Mouse (Mus musculus): ENCODE results near the gene Cntfr.
"Not testable (repeated sequence)": the region's sequence is repeated elsewhere in the genome, so short reads cannot be mapped to it uniquely, and the experiment has no call there.

Gene Cntfr

DNA sequence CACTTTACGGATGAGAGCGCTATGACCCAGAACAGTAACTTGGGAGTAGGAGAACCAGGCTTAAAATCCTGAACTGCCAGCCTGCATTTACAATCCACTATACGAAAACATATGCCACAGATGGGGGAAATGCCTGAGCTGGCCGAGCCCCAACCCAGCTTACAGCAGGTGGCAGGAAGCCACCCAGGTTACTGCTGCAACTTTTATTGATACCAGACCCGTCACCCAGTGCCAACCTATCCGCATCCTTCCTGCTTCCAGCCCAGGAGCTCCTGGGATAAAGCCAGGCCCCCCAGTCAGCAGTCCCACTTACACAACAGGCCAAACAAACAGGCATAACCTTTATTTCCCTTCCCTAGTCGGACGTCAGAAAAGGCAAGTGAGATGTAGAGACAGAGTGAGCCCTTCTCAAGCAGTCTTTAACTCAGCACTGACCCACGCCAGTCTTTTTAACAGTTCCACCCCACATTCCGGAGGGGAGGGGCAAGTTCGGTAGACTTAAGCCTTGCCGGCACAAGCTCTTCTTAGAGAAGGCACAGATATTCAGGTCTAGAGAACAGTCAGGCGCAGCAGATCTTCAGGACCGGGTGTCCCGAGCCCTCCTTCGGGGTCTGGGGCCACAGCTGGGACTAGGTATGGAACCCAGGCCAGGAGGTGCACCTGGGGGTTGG is 15.0 kb upstream of the Cntfr start:
- DNase-seq (ENCODE audit: low read depth in 1 of 2, low spot score in 2 of 2) = no peak

DNA sequence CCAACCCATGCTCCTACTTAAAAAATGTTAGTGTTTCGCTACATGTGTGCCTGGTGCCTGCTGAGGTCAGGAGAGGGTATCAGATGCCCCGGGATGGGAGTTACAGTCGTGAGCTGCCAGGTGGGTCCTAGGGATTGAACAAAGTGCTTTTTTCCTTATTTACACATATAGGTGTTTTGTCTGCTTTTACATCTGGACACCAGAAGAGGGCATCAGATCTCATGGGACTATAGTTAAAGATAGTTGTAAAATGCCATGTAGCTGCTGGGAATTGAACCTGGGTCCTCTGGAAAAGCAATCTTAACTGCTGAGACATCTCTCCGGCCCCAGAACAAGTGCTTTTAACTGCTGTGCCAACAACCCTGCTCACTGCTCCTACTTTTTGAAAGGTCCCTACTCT is 13.3 kb upstream of the Cntfr start:
- no peak for DNase-seq (ENCODE audit: low read depth in 1 of 2, low spot score in 2 of 2)

DNA sequence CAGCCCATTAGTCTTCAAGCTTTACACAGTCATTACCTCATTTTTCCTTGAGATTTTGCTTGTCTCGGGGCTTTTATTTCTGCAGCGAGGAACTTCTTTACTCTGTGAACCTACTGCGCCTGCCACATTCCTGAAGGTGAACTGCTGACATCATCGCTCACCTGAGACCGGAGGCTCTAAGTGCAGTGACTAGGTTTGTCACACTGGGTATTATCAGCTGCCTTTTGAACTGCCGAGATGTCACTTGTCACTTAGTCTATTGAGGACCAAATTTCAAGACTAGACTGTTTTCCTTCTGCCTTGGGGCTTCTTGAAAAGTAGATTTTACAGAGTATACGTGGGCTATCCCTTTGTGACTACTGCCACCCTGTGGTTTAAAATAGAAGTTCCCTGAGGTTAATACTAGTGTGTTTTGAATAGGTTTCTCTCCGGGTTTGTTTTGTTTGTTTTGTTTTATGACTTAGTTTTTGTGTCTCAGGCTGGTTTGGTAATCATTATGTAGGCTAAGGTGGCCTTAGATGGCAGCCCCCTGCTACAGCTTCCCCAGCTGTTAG is 11.4 kb upstream of the Cntfr start:
- DNase-seq (ENCODE audit: low read depth in 1 of 2, low spot score in 2 of 2) = no peak

DNA sequence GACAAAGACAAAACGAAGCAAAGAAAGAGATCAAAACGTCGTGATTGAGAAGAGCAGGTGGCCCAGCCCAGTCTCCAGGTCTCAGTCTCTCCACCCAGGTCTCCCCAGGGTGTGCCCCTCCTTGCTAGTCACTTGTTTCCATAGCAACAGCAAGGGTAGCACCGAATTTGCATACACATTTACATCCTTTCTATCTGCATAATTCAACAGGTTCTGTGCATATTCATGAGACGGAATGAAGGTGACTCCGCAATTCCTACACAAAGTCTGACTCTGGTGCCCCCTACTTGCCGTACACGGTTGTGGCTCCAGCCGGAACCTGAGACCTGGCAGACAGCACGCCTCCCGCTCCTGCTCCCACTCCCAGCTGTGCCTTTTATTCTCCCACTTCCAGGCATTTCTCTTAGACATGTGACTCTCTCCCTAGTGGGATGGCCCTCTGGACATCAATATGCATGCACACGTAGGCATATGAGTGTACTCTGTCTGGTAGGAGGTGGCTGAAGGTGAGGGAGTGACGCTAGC is 10.2 kb upstream of the Cntfr start:
- DNase-seq (ENCODE audit: low read depth in 1 of 2, low spot score in 2 of 2) = no peak

DNA sequence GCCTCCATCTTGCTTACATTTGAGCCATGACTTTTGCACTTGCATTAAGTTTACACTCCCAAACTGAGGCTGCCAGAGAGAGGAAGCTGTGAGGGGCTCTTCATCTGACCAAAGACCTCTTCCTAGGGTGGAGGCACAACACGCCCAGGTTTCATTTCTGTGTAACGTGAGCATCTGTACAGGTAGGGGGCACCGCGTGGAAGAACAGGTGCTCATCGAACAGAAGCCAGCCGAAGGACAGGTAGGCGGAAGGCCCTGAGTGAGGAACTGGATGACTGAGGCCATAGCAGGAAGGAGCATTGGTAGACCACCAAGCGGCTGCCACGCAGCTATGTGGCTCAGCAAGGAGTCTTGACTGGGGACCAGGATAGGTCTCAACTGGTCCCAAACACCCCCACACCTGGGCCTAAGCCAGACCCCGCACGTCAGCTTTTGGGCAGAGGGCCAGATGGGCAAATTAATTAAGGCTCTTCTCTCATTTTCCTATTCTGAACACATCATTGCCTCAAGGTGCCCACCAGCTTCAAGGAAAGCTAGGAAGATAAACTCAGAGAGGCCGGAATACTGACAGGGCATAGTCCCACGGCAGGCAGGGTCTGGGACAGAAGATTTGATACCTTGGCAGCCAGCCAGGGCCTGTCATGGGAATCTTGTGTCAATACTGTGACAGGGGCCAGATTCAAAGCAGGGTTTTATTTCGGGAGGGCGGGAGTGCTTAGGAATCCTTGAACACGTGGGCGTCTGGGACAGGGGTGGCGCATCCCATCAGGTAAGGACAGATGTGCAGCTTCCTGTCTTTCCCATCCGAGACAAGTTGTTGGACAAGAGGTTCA is 9.2 kb upstream of the Cntfr start:
- DNase-seq (ENCODE audit: low read depth in 1 of 2, low spot score in 2 of 2) = no peak

DNA sequence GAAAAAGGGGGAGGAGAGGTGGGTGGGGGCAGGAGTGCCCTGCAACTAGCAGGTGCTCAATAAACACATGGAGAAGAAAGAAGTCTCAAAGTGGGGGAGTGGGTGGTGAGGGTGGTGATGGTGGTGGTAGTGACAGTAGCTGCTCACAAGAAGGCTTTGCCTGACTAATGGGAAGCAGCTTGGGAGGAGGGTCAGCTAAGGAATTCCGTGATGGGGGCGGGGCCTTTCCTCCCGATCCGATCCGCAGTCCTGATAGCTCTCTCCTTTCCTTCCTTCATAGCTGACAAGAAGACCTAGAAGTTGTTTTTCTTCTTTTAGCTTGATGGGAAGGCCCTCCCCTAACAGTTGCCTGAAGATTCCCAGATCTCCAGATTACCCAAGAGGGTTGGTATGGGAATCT is 7.8 kb upstream of the Cntfr start:
- DNase-seq (ENCODE audit: low read depth in 1 of 2, low spot score in 2 of 2) = no peak

DNA sequence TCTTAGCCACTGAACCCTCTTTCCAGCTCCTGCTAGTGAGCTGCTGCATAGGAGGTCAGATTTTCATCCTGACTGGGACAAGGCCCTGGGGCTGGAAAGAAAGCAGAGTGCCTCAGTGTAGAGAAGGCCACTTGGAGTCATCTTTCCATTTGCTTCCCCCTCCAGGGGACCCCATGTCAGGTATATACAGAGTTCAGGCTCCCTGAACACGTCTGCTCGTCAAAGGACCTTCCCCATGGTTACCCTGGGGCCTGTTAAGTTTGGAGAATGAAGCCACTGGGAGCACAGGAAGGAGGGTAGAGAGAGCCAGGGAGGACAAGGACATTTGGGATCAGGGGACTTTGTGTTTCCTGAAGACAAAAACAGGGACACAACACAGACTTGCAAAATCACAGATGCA is 5.3 kb upstream of the Cntfr start:
- DNase-seq (ENCODE audit: low read depth in 1 of 2, low spot score in 2 of 2) = not testable (repeated sequence)

DNA sequence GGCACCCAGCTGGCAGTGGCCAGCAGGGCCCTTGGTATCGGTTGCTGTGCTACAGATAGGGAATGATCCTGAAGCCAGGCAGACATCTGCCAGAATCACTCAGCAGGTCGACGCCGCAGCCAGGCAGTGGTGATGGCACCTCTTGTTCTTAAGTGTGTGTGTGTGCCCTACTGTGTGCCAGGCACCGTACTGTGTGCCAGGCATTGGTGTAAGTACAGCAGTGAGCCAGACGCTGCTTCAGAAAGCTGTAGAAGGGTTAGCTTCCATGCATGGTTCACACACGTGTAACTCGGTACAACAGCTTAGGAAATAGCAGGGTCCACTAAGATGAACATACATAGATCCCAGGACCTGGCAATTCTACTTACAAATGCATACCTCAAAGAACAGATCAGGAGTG is 3.3 kb upstream of the Cntfr start:
- not testable (repeated sequence) for DNase-seq (ENCODE audit: low read depth in 1 of 2, low spot score in 2 of 2)

DNA sequence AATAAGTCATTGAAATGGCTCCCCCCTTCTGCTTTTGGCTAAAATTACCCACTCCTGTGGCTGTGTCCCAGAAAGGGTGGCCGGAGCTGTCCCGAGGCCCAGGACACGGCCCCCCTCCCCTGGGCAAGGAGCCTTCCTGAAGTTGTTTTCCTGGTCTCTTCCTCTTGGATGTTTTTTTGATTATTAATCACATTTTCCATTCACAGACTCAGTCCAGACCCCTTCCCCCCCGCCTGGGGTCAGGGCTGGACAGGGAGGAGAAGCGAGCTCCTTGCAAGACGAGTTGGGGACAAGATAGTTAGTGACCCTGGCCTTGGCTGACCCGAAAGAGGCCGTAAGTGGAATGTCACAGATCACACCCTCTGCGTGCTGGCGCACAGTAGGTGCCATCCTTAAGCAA is 2.9 kb upstream of the Cntfr start, which contains the start of gene Il11ra1:
Gene Il11ra1 (plus strand): TSS at position 207 of the 400 bp plus-strand sequence.
- DNase-seq (ENCODE audit: low read depth in 1 of 2, low spot score in 2 of 2) = not testable (repeated sequence)

DNA sequence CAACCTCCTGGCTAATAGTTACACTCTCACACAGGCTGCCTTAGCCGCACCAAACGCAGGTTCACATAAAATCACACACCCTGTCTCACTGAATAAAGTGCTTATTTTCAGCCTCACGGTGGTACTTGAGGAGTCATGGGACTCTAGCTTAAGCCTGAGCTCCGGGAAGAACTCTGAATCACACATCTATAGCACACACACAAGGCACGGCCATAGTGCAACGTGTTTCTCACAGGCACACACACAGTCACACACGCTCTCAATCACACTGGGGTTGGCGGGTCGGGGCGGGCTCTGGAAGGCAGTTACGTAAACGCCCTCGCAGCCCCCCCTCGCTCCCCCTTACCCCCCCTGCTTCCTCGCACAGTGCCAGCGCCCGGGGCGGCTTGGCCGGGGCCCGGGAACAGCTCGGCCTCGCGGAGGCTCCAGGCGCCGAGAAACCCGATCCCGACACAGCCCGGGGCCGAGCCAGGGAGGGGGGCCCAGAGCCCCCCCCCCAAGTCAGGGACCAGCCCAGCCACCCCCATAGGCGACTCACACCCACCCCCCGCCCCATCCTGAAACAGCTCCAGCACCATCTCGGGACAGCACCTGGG is 1.6 kb upstream of the Cntfr start:
- not testable (repeated sequence) for DNase-seq (ENCODE audit: low read depth in 1 of 2, low spot score in 2 of 2)

DNA sequence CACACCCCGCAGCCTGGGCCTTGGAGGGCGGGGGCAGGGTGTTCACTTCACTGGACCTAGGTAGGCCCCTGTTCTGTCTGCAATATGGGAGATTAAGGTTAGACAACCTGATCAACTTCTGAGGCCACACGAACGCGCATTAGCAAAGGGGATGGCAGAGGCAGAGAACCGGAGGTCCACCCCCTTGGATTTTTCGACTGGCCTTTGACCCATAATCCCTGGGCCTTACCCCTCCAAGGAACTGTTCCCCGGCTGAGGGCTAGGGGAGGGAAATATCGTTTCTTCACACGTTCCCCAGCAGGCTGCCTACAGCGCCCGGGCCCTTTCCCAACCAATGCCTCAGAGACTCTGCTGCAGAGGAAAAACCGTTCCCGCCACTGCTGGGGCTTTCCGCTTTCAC is 437 bp downstream of the Cntfr start:
- DNase-seq (ENCODE audit: low read depth in 1 of 2, low spot score in 2 of 2) = not testable (repeated sequence)

DNA sequence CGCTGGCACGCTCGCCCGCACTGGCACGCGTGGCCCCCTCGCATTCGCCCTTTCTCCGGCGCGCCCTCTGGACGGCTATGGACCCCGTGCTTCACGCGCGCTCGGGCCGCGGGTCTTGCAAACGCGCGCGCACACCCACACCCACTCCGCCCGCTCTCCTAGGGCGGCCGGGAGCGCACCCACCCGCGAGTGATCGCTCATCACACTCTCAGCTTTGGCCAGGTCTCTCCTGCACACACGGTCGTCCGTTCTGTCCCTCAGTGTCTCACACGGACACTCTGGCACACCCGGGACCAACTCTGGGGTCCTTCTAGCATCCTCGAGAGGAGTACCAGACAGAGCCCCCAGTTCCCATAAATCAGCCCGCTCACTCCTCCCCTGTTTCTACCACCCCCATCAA is 1.1 kb downstream of the Cntfr start:
- DNase-seq (ENCODE audit: low read depth in 1 of 2, low spot score in 2 of 2) = not testable (repeated sequence)

DNA sequence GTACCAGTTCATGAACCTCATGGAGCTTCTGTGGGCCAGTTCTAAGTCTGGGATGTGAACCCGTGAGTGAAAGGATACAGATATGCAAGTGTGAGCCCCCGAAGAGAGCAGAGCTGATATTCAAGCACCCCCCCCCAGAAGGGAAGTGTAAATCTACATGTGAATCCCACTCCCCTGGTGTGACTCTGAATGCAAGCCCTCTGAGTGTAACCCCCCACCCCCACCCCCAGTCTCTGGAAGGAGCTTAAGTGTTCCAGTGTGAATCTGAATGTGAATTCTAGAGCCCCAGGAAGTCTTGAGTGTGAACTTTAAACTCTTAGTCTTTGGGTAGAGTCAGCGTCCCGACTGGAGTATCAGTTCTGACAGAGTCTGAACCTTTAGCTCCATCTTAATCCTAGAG is 3.4 kb downstream of the Cntfr start:
- not testable (repeated sequence) for DNase-seq (ENCODE audit: low read depth in 1 of 2, low spot score in 2 of 2)

DNA sequence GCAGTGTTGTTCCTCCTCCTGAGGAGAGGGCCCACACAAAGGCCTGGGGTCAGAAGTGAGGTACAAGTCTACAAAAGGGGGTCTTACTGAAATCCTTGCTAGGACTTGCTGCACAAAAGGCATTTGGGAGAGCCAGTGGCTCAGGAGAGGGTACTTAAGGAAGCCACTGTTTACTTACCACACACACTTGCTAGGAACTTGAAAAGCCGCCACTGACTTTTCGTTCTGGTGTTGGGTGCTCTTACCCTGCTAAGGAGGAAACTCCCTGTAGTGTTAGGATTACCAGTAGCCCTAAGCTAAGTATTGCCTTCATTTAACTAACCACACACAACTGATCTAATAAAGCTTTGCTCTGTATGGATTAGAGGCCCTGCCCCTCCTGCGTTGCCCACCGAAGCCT is 6.9 kb downstream of the Cntfr start:
- not testable (repeated sequence) for DNase-seq (ENCODE audit: low read depth in 1 of 2, low spot score in 2 of 2)

DNA sequence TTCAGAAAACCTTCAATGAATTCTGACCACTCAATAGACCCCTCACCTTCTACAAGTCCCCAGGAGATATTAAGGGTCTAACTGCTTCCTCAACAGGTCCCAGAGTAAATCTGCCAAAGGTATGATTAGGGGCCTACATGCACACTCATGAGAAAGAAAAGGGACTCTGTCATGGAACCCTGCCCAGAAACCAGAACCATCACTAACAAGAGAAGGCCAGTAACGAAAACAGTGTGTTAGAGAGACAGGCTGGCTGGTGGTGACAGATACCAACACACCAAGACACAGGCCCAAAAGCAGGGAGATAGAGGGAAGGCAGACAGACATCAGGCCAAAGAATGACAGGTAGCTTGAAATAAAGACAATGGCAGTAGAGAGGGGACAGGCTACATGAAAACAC is 8.3 kb downstream of the Cntfr start:
- not testable (repeated sequence) for DNase-seq (ENCODE audit: low read depth in 1 of 2, low spot score in 2 of 2)

DNA sequence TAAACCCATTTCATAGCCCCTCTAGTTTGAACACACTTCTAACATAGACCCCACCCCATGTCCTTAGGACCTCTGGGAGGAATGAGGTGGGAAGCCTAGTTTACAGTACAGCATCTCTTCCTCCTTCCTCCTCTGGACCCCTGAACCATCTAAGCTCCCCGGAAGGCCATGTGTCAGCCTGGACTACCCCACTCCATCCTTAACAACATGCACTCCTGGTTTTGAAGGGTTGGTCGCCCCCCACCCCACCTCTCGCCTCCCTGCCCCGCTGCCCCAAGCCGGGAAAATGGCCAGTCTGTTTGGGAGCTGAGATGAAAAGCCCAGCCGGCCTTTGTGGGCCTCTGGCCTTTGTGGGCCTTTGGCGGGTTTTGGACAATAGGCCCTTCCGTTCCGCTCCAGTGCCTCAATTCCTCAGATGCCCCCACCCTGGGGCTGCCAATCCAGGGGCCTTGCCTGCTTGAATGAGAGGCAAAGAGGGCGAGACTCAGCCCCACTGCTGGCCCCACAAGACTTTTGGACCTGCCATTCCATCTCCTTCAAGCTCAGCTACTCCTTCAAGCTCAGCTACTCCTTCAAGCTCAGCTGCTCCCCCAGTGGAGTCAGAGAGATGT is 10.9 kb downstream of the Cntfr start:
- not testable (repeated sequence) for DNase-seq (ENCODE audit: low read depth in 1 of 2, low spot score in 2 of 2)

DNA sequence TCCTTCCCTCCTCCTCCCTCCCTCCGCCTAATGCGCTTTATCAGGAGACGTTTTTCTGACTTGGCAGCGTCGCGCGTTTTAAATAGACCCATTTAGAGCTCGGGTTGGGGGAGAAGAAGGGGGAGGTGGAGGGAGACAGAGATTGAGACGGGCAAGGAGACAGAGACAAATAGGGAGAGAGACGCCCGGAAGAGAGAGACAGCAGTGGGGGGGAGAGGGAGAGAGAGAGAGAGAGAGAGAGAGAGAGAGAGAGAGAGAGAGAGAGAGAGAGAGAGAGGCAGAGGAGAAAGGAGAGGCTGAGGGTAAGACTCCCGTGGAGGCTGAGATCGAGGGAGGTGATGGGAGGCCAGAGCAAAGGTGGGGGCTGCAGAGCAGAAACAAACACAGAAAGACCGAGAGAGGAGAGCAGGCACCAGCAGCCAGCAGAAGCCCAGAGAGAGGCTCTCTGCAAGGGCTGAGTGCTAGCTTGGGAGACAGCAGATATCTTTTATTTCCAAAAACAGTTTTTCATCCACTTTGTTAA is 11.9 kb downstream of the Cntfr start:
- not testable (repeated sequence) for DNase-seq (ENCODE audit: low read depth in 1 of 2, low spot score in 2 of 2)

DNA sequence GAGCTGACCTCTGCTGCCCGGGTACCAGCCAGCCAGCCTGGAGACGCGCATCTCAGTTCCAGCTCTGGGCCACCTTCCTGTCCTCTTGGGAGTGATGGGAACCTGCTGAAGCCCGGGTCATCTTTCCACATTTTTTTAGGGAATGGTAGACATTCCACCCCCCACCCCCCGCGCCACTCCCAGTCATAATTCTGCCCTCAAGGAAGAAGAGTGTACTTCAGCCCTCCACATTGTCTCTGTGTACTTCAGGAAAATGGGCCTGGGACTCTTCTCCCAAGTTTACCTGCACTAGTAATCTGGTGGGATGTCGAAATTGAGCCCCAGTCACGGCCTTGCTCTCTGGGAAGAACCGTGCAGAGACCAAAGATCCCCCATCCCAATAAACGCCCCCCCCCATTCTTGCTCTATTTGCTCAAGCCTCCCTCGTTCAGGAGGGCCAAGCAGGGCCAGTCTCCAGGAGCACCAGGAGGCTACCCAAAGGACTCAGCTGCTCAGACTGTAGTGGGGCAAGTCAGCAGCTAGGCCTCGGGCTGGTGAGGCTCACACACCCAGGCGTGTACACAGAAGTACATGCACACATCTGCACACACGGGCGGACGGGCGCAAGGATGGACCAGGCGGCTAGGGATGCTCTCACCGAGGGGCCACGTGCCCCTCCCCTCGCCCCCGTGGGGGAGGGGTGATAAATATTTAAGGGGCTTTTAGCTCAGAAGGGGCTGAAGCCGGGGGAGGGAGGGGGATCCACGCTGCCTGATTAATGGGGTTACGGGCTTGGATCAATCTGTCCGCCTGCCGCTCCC is 12.6 kb downstream of the Cntfr start:
- DNase-seq (ENCODE audit: low read depth in 1 of 2, low spot score in 2 of 2) = not testable (repeated sequence)

DNA sequence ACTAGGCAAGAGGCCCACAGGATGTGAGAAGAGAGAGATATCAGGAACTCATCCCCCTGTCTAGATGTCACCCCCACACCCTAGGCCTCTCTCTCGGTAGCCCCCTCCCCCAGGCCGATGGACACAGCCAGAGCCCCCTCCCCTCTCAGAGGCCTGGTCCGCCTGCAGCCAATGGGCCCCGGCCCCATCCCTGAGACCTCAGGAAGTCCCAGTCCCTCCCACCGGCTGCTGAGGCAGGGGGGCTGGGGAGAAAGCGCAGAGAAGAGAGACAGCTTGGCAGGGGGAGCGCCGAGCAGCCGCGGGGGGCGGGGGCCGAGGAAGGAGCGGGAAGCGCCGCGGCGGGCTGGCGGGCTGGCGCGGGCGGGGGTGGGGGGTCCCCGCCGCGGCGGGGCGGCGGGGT is 13.6 kb downstream of the Cntfr start:
- not testable (repeated sequence) for DNase-seq (ENCODE audit: low read depth in 1 of 2, low spot score in 2 of 2)

DNA sequence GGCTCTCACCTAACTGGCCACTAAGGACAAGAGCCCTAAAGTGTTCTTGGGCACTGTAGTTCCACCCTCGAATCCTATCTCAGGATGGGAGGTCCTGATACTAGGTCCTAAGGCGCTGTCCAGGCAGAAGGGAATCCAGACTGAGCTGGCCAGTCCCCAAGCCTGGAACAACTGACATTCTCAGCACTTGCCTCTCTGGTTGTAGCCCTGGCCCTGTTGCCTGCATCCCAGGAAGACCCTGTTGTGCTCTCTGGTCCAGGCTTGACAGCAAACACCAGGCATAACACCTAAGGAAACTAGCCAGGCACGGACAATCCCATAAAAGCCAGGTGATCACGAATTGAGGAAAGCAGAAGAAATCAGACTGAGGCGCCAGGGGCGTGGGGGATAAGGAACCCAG is 14.1 kb downstream of the Cntfr start:
- DNase-seq (ENCODE audit: low read depth in 1 of 2, low spot score in 2 of 2) = no peak
